Mouse (Mus musculus) C2C12 (cell line): ENCODE results near the gene Pramel6. TPM values are rescaled to one million over a fixed set of nuclear protein-coding genes. Genes with fewer than 3 reads are reported as not detected.
"Not testable (repeated sequence)": the region's sequence is repeated elsewhere in the genome, so short reads cannot be mapped to it uniquely, and the experiment has no call there.

ENCODE experiments used
- H3K27me3 ChIP-seq: one replicate; pipeline ENCODE4 v1.6.1; 2011; ENCODE audit not compliant: control insufficient read depth, insufficient read depth, insufficient read length
- H3K36me3 ChIP-seq: one replicate; pipeline ENCODE4 v1.6.1; 2011; ENCODE audit not compliant: control insufficient read depth, insufficient read depth
- H3K4me3 ChIP-seq: one replicate; pipeline ENCODE4 v1.5.1; 2011; ENCODE audit warnings: mild to moderate bottlenecking, control low read depth; ENCODE audit not compliant: poor library complexity, insufficient read depth, severe bottlenecking
- H3K79me2 ChIP-seq: one replicate; pipeline ENCODE4 v1.6.1; 2011; ENCODE audit not compliant: control insufficient read depth, insufficient read depth
- H3K79me3 ChIP-seq: one replicate; pipeline ENCODE4 v1.6.1; 2011; ENCODE audit warnings: low read depth, control low read depth
- H3ac ChIP-seq: one replicate; pipeline ENCODE3; 2011; ENCODE audit warnings: low read depth; ENCODE audit not compliant: control insufficient read depth, insufficient read length
- CEBPB ChIP-seq: IDR thresholded peaks from one replicate; pipeline ENCODE4 v1.6.1; 2011; ENCODE audit warnings: low read depth, mild to moderate bottlenecking, control low read depth, moderate library complexity
- CTCF ChIP-seq: IDR thresholded peaks from one replicate; pipeline ENCODE4 v1.5.1; 2011; ENCODE audit not compliant: control insufficient read depth, insufficient read depth, insufficient read length
- FOSL1 ChIP-seq: IDR thresholded peaks from one replicate; pipeline ENCODE4 v1.8.0; 2011; ENCODE audit warnings: mild to moderate bottlenecking, low read length; ENCODE audit not compliant: poor library complexity, insufficient read depth, severe bottlenecking
- MAX ChIP-seq: IDR thresholded peaks from one replicate; pipeline ENCODE4 v1.6.1; 2011; ENCODE audit warnings: mild to moderate bottlenecking, control low read depth
- MYOD1 ChIP-seq: IDR thresholded peaks from one replicate; pipeline ENCODE4 v1.6.1; 2011; ENCODE audit warnings: low read depth; ENCODE audit not compliant: control insufficient read depth, insufficient read length
- MYOG ChIP-seq: IDR thresholded peaks from one replicate; pipeline ENCODE4 v1.6.1; 2011; ENCODE audit not compliant: control insufficient read depth, insufficient read length; ENCODE audit errors: extremely low read depth
- USF1 ChIP-seq: IDR thresholded peaks from one replicate; pipeline ENCODE4 v1.6.1; 2011; ENCODE audit warnings: low read depth, mild to moderate bottlenecking, control low read depth, moderate library complexity
- long read RNA-seq, 2 experiments: library from polyadenylated mRNA; unstranded; transcript quantifications; one replicate each; pipeline ENCODE4 v2.0.0; 2019 to 2020
- polyA plus RNA-seq: library from polyadenylated mRNA; unstranded; fragments of >200 nt; fragmentation: generic; extraction: Trizol; gene quantifications from one replicate; pipeline ENCODE4 v1.2.1, GENCODE M21; 2012; ENCODE audit warnings: missing spikeins

The Pramel6 gene
- polyA plus RNA-seq, result not detected
- long read RNA-seq, experiment 1, result 0 reads
- long read RNA-seq, experiment 2, result 0 reads

DNA sequence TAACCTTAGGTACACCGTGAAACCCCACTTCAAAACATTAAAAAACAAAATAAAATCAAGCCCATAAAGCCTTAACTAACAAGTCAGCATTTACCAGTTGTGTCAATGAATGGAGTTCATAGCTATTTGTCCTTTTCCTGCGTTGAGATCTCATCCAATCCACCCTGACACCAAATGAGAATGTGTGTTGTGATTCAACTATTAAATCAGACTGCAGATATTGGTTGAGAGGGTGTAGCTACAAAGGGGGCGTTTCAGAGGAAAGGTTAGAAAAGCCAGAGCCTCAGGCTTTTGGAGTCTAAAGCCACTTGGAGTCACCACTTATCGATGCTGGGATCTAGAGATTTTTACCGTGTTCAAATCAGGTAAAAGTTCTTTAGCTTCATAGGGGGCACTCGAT lies at the start of gene Pramel6:
TSS of gene Pramel6 (plus strand) at position 301 of the 400 bp plus-strand sequence.
- no peak for TF ChIP-seq MAX
- TF ChIP-seq MYOG, result no peak
- no peak for TF ChIP-seq CEBPB
- no peak for TF ChIP-seq CTCF
- no peaks in the 10 kb centered on the region for H3K36me3 ChIP-seq
- no peak within 1 kb of the TSS for H3K4me3 ChIP-seq
- no peaks in the 10 kb centered on the region for H3K27me3 ChIP-seq
- no peaks in the 10 kb centered on the region for H3K79me3 ChIP-seq
- H3K79me2 ChIP-seq, result no peaks in the 10 kb centered on the region
- H3ac ChIP-seq, result no peak within 1 kb of the TSS

DNA sequence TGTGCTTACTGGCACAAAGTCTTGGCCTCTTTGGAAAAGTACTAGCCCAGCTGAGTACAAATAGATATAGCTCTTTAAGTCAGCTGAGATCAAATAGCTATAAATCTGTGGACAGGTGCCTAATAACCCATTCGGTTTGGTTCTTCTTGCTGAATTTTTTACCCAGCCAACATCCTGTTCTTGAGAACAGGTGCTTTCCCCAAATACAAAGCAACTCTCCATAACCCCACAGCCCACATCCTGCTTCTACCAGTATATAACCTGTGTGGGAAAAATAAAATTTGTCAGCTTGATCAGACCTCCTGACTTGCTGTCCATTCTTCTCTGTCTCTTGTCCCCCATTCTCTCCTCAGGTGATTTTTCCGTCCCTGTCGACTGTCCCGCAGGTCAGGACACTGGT lies 44.6 kb upstream of the Pramel6 start:
- H3K27me3 ChIP-seq, result no peaks in the 10 kb centered on the region
- H3K36me3 ChIP-seq, result no peaks in the 10 kb centered on the region
- H3ac ChIP-seq, result no peak overlapping the region
- no peak overlapping the region for H3K4me3 ChIP-seq
- TF ChIP-seq USF1 (no peak), FOSL1 (no peak), CTCF (no peak), CEBPB (no peak), MYOD1 (no peak), MYOG (no peak), MAX (no peak)
- no peaks in the 10 kb centered on the region for H3K79me3 ChIP-seq
- no peaks in the 10 kb centered on the region for H3K79me2 ChIP-seq

DNA sequence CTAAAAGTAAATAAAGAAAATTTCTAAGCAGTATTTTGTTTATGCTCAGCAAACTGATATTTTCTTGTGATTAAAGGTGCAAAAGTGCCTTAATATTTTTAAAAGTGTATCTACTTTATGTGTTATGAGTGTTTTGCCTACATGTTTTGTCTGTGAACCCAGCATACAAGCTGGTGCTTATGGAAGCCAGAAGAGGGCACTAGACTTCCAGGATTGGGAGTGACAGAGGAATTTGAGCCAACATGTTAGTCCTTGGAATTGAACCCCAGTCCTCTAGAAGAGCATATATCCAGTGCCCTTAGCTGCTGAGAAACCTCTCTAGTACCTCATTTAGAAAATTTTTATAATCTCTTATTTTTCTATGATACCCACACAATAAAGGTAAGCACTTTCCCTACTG lies 26.2 kb upstream of the Pramel6 start:
- Histone ChIP-seq H3K4me3 (no peak overlapping the region), H3K79me2 (no peaks in the 10 kb centered on the region), H3K27me3 (no peaks in the 10 kb centered on the region), H3K36me3 (no peaks in the 10 kb centered on the region), H3K79me3 (no peaks in the 10 kb centered on the region), H3ac (no peak overlapping the region)
- no peak for TF ChIP-seq MYOG
- TF ChIP-seq CTCF, result no peak
- TF ChIP-seq CEBPB, result no peak
- TF ChIP-seq FOSL1, result no peak
- no peak for TF ChIP-seq MYOD1
- TF ChIP-seq MAX, result no peak
- no peak for TF ChIP-seq USF1

DNA sequence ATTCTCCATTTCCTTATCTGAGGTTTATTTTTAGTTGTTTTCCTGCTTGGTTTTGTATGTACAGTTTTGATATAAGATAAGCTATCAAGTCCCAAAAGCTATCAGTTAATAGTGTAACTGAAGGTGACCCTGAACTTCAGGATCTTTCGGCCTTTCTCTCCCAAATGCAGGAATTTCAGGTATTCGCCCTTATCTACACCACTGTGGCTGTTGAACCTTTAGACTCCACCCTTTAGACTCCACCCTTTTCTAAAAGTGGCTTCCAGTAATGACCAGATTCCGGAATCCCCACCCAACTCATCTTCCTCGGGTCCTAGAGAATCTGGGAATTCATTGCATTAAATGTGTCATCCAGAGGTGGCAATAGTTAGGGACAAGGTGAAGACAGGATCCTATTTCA lies 25.2 kb upstream of the Pramel6 start:
- Histone ChIP-seq H3ac (no peak overlapping the region), H3K27me3 (no peaks in the 10 kb centered on the region), H3K36me3 (no peaks in the 10 kb centered on the region), H3K79me3 (no peaks in the 10 kb centered on the region), H3K4me3 (no peak overlapping the region), H3K79me2 (no peaks in the 10 kb centered on the region)
- TF ChIP-seq MYOD1 (no peak), CTCF (no peak), MAX (no peak), FOSL1 (no peak), MYOG (no peak), CEBPB (no peak), USF1 (no peak)

DNA sequence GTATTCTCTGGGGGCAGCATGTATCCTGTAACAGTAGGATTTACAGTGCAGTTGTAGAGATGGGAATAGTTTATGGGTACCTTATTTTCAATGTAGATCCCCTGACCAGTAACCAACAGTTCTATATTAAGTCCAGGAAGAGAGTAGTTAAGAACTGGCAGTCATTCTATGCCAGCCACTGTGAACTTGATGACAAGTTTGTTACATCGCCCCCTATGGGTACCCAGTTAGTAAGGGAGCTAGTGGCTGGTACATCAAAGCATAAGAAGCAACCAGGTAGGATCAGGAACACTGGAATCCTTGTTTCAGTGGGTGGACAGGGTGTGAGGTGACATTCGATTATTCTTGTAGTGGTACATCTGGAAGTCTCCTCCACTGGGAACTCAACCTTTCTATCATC lies 24.1 kb upstream of the Pramel6 start:
- no peaks in the 10 kb centered on the region for H3K79me2 ChIP-seq
- H3K4me3 ChIP-seq, result no peak overlapping the region
- H3K79me3 ChIP-seq, result no peaks in the 10 kb centered on the region
- H3K27me3 ChIP-seq, result no peaks in the 10 kb centered on the region
- H3ac ChIP-seq, result no peak overlapping the region
- H3K36me3 ChIP-seq, result no peaks in the 10 kb centered on the region
- TF ChIP-seq USF1 (no peak), MAX (no peak), MYOD1 (no peak), FOSL1 (no peak), CEBPB (no peak)

DNA sequence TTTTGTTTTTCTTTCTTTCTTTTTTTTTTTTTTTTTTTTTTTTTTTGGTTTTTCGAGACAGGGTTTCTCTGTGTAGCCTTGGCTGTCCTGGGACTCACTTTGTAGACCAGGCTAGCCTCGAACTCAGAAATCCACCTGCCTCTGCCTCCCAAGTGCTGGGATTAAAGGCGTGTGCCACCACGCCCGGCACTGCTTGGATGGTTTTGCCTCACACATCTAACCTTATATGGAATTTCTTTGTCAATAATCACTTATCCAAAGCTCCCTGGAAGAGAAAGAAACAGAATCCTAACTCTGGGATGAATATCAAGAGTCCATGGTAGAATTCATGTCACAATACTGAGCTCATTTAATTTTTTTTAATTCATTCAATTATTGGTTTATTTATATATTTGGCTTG lies 9.4 kb upstream of the Pramel6 start, which contains the start of gene Pramel7:
TSS of gene Pramel7 (minus strand) at position 101 of the 400 bp plus-strand sequence.
- not testable (repeated sequence) for H3ac ChIP-seq, H3K79me2 ChIP-seq, H3K79me3 ChIP-seq, H3K27me3 ChIP-seq, H3K4me3 ChIP-seq, H3K36me3 ChIP-seq
